Mouse (Mus musculus) embryonic fibroblast, embryonic 13.5 days (primary cell): ENCODE measurements at regions not wholly inside any gene's neighbourhood (a gene's known extent, or its start where the extent isn't known, plus 50 kb on each side); places are given as distances from the start of the nearest gene placed in this dataset.

Experiments used
- H3K27ac ChIP-seq: 2 replicates; pipeline ENCODE4 v1.5.1; 2012; ENCODE audit warnings: low read length, control low read depth, inconsistent platforms; ENCODE audit not compliant: insufficient read depth
- H3K4me1 ChIP-seq: 2 replicates; pipeline ENCODE4 v1.6.1; 2011; ENCODE audit warnings: low read length; ENCODE audit not compliant: control insufficient read depth, insufficient read depth
- H3K4me3 ChIP-seq: 2 replicates; pipeline ENCODE4 v1.5.1; 2011; ENCODE audit warnings: mild to moderate bottlenecking, control low read depth, low read length; ENCODE audit not compliant: insufficient read depth
- CTCF ChIP-seq: IDR thresholded peaks from 2 replicates; pipeline ENCODE4 v1.5.1; 2011; ENCODE audit warnings: mild to moderate bottlenecking, control low read depth, low read length, moderate library complexity, borderline replicate concordance; ENCODE audit not compliant: insufficient read depth
- POLR2A ChIP-seq: IDR thresholded peaks from 2 replicates; pipeline ENCODE4 v1.6.1; 2011; ENCODE audit warnings: low read depth, mild to moderate bottlenecking, control low read depth, low read length, moderate library complexity

DNA sequence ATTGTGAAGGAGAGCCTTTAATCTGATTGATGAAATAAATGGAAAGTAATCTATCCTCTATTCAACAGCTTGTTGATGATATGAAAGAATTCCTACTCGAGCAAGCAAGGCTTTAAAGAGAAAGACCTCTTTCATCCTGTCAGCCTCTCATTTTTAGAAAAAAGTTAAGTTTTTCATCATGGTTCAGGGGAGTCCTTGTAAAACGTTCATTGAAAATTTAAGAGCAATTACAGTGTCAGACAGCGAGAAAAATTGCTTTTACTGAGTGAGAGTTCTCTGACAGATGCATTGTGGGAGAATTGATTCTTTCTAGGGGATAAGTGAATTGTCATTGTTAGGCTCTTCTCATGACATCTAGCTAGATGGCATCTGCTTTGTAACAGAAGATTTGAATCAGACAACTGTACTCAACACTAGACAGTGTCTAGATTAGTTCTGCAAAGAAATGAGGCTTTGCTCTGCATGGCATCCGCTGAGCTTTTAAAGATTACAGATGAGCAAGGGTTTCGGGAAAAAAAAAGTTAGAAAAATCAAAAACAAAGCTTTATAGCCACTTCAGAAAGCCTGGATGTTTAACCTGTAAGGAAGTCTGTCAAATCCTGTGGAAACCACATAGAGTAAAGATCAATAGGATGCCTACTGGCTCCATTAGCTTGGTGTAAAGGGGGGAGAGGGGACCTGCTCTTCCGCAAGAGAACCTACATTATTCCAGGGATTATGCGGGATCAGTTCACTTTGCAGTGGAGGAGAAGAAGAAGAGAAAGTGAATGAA lies 332.2 kb downstream of the Isl1 start:
- Histone ChIP-seq H3K4me1 (no peaks in the 10 kb centered on the region), H3K4me3 (no peak overlapping the region), H3K27ac (no peak overlapping the region)
- no peak for TF ChIP-seq CTCF
- no peak for TF ChIP-seq POLR2A
